Mouse (Mus musculus): ENCODE results near the gene Pnkd. TPM values are rescaled to one million over a fixed set of nuclear protein-coding genes. Genes with fewer than 3 reads are reported as not detected.
A peak's percentile ranks its signal among the peaks of the same experiment; 100 is the strongest.

The Pnkd gene
- polyA plus RNA-seq, 1 experiment from 2014 or later: 83.9 TPM

- WGBS: 93% methylated on average over 4 of the region's 4 CpGs
- Histone ChIP-seq H3K27me3 (ENCODE audit: control insufficient read depth, insufficient read depth, low read length) (no peaks in the 10 kb centered on the region), H3K9me3 (ENCODE audit: control insufficient read depth, low read length) (no peaks in the 10 kb centered on the region), H3K9ac (ENCODE audit: low read length) (no peak overlapping the region), H3K4me1 (ENCODE audit: control insufficient read depth, insufficient read depth, low read length) (peaks cover 23% of the 10 kb centered on the region), H3K4me2 (no peak overlapping the region), H3K27ac (ENCODE audit: low read depth, low read length) (no peak overlapping the region), H3K4me3 (ENCODE audit: low read depth, low read length) (no peak overlapping the region), H3K36me3 (ENCODE audit: control insufficient read depth, insufficient read depth, low read length) (no peaks in the 10 kb centered on the region)
- DNase-seq (ENCODE audit: low spot score, missing footprints): peak; percentile 37
- ATAC-seq (ENCODE audit: low FRiP score): no peak
Measured at GRCm38 (mm10) chr1:74240832-74241231, 43.9 kb upstream of the Pnkd start.

- Histone ChIP-seq H3K36me3 (ENCODE audit: control insufficient read depth, insufficient read depth, low read length) (peaks cover 5% of the 10 kb centered on the region; the same call in 1 of the 2 replicates), H3K4me1 (ENCODE audit: control insufficient read depth, insufficient read depth, low read length) (no peaks in the 10 kb centered on the region), H3K27ac (ENCODE audit: low read depth, low read length) (no peak overlapping the region), H3K9ac (ENCODE audit: low read length) (no peak overlapping the region), H3K4me2 (no peak overlapping the region), H3K4me3 (ENCODE audit: low read depth, low read length) (no peak overlapping the region), H3K27me3 (ENCODE audit: control insufficient read depth, insufficient read depth, low read length) (no peaks in the 10 kb centered on the region), H3K9me3 (ENCODE audit: control insufficient read depth, low read length) (no peaks in the 10 kb centered on the region)
- peak; percentile 44 for DNase-seq (ENCODE audit: low spot score, missing footprints)
- WGBS: 89% methylated on average over 2 of the region's 2 CpGs
- no peak for ATAC-seq (ENCODE audit: low FRiP score)
Measured at GRCm38 (mm10) chr1:74245525-74245924, 39.2 kb upstream of the Pnkd start.

- no peaks in the 10 kb centered on the region for H3K9me3 ChIP-seq (ENCODE audit: control insufficient read depth, low read length)
- H3K4me1 ChIP-seq (ENCODE audit: control insufficient read depth, insufficient read depth, low read length): no peaks in the 10 kb centered on the region
- no peaks in the 10 kb centered on the region for H3K27me3 ChIP-seq (ENCODE audit: control insufficient read depth, insufficient read depth, low read length)
- no peak for ATAC-seq (ENCODE audit: low FRiP score)
- no peak for DNase-seq (ENCODE audit: low spot score, missing footprints)
- H3K4me3 ChIP-seq (ENCODE audit: low read depth, low read length): no peak overlapping the region
- no peak overlapping the region for H3K9ac ChIP-seq (ENCODE audit: low read length)
- no peak overlapping the region for H3K4me2 ChIP-seq
- WGBS: 91% methylated on average over 1 of the region's 1 CpGs
- no peak overlapping the region for H3K27ac ChIP-seq (ENCODE audit: low read depth, low read length)
- peaks cover 14% of the 10 kb centered on the region for H3K36me3 ChIP-seq (ENCODE audit: control insufficient read depth, insufficient read depth, low read length)
Measured at GRCm38 (mm10) chr1:74248799-74249198, 35.9 kb upstream of the Pnkd start.

- ATAC-seq (ENCODE audit: low FRiP score) (no peak), DNase-seq (ENCODE audit: low spot score, missing footprints) (no peak)
- no peak overlapping the region for H3K9ac ChIP-seq (ENCODE audit: low read length)
- no peaks in the 10 kb centered on the region for H3K9me3 ChIP-seq (ENCODE audit: control insufficient read depth, low read length)
- H3K4me3 ChIP-seq (ENCODE audit: low read depth, low read length): no peak overlapping the region
- H3K4me1 ChIP-seq (ENCODE audit: control insufficient read depth, insufficient read depth, low read length): no peaks in the 10 kb centered on the region
- no peaks in the 10 kb centered on the region for H3K27me3 ChIP-seq (ENCODE audit: control insufficient read depth, insufficient read depth, low read length)
- H3K36me3 ChIP-seq (ENCODE audit: control insufficient read depth, insufficient read depth, low read length): peaks cover 14% of the 10 kb centered on the region
- no peak overlapping the region for H3K4me2 ChIP-seq
- no peak overlapping the region for H3K27ac ChIP-seq (ENCODE audit: low read depth, low read length)
- 89% methylated on average over 5 of the region's 5 CpGs for WGBS
Measured at GRCm38 (mm10) chr1:74249331-74249980, 35.3 kb upstream of the Pnkd start.

GRCm38 (mm10) chr1:74250096-74250495 lies 34.6 kb upstream of the Pnkd start:
- 90% methylated on average over 4 of the region's 4 CpGs for WGBS

GRCm38 (mm10) chr1:74255704-74256345 lies 28.9 kb upstream of the Pnkd start:
- Histone ChIP-seq H3K9ac (ENCODE audit: low read length) (no peak overlapping the region), H3K4me3 (ENCODE audit: low read depth, low read length) (no peak overlapping the region), H3K36me3 (ENCODE audit: control insufficient read depth, insufficient read depth, low read length) (peaks cover 21% of the 10 kb centered on the region), H3K27me3 (ENCODE audit: control insufficient read depth, insufficient read depth, low read length) (no peaks in the 10 kb centered on the region), H3K27ac (ENCODE audit: low read depth, low read length) (no peak overlapping the region), H3K4me2 (no peak overlapping the region), H3K9me3 (ENCODE audit: control insufficient read depth, low read length) (no peaks in the 10 kb centered on the region), H3K4me1 (ENCODE audit: control insufficient read depth, insufficient read depth, low read length) (no peaks in the 10 kb centered on the region)
- WGBS: 96% methylated on average over 8 of the region's 8 CpGs
- no peak for DNase-seq (ENCODE audit: low spot score, missing footprints)
- ATAC-seq (ENCODE audit: low FRiP score): no peak

More at GRCm38 (mm10) chr1:74250096-74250495, 34.6 kb upstream of the Pnkd start:
- Histone ChIP-seq H3K9me3 (ENCODE audit: control insufficient read depth, low read length) (no peaks in the 10 kb centered on the region), H3K27me3 (ENCODE audit: control insufficient read depth, insufficient read depth, low read length) (no peaks in the 10 kb centered on the region), H3K27ac (ENCODE audit: low read depth, low read length) (no peak overlapping the region), H3K4me2 (no peak overlapping the region), H3K9ac (ENCODE audit: low read length) (no peak overlapping the region), H3K4me1 (ENCODE audit: control insufficient read depth, insufficient read depth, low read length) (no peaks in the 10 kb centered on the region), H3K36me3 (ENCODE audit: control insufficient read depth, insufficient read depth, low read length) (peaks cover 15% of the 10 kb centered on the region), H3K4me3 (ENCODE audit: low read depth, low read length) (no peak overlapping the region)
- ATAC-seq (ENCODE audit: low FRiP score) (no peak), DNase-seq (ENCODE audit: low spot score, missing footprints) (no peak)

- H3K27me3 ChIP-seq (ENCODE audit: control insufficient read depth, insufficient read depth, low read length): no peaks in the 10 kb centered on the region
- ATAC-seq (ENCODE audit: low FRiP score) (no peak), DNase-seq (ENCODE audit: low spot score, missing footprints) (no peak)
- no peak overlapping the region for H3K4me2 ChIP-seq
- H3K9me3 ChIP-seq (ENCODE audit: control insufficient read depth, low read length): no peaks in the 10 kb centered on the region
- H3K4me1 ChIP-seq (ENCODE audit: control insufficient read depth, insufficient read depth, low read length): no peaks in the 10 kb centered on the region
- WGBS: 75% methylated on average over 4 of the region's 4 CpGs
- no peak overlapping the region for H3K4me3 ChIP-seq (ENCODE audit: low read depth, low read length)
- peaks cover 14% of the 10 kb centered on the region for H3K36me3 ChIP-seq (ENCODE audit: control insufficient read depth, insufficient read depth, low read length)
- H3K27ac ChIP-seq (ENCODE audit: low read depth, low read length): no peak overlapping the region
- H3K9ac ChIP-seq (ENCODE audit: low read length): no peak overlapping the region
Measured at GRCm38 (mm10) chr1:74256782-74257181, 27.9 kb upstream of the Pnkd start.

- no peak overlapping the region for H3K9ac ChIP-seq (ENCODE audit: low read length)
- peaks cover 31% of the 10 kb centered on the region for H3K36me3 ChIP-seq (ENCODE audit: control insufficient read depth, insufficient read depth, low read length)
- WGBS: 91% methylated on average over 6 of the region's 6 CpGs
- no peak overlapping the region for H3K4me2 ChIP-seq
- H3K27ac ChIP-seq (ENCODE audit: low read depth, low read length): no peak overlapping the region
- no peaks in the 10 kb centered on the region for H3K27me3 ChIP-seq (ENCODE audit: control insufficient read depth, insufficient read depth, low read length)
- ATAC-seq (ENCODE audit: low FRiP score) (no peak), DNase-seq (ENCODE audit: low spot score, missing footprints) (no peak)
- H3K9me3 ChIP-seq (ENCODE audit: control insufficient read depth, low read length): no peaks in the 10 kb centered on the region
- H3K4me3 ChIP-seq (ENCODE audit: low read depth, low read length): no peak overlapping the region
- no peaks in the 10 kb centered on the region for H3K4me1 ChIP-seq (ENCODE audit: control insufficient read depth, insufficient read depth, low read length)
Measured at GRCm38 (mm10) chr1:74262510-74262909, 22.2 kb upstream of the Pnkd start.

- H3K4me3 ChIP-seq (ENCODE audit: low read depth, low read length): no peak overlapping the region
- DNase-seq (ENCODE audit: low spot score, missing footprints): no peak
- 85% methylated on average over 8 of the region's 8 CpGs for WGBS
- H3K27me3 ChIP-seq (ENCODE audit: control insufficient read depth, insufficient read depth, low read length): no peaks in the 10 kb centered on the region
- no peak overlapping the region for H3K9ac ChIP-seq (ENCODE audit: low read length)
- H3K9me3 ChIP-seq (ENCODE audit: control insufficient read depth, low read length): no peaks in the 10 kb centered on the region
- no peak overlapping the region for H3K27ac ChIP-seq (ENCODE audit: low read depth, low read length)
- H3K36me3 ChIP-seq (ENCODE audit: control insufficient read depth, insufficient read depth, low read length): peaks cover 32% of the 10 kb centered on the region
- H3K4me2 ChIP-seq: no peak overlapping the region
- no peaks in the 10 kb centered on the region for H3K4me1 ChIP-seq (ENCODE audit: control insufficient read depth, insufficient read depth, low read length)
- ATAC-seq (ENCODE audit: low FRiP score): no peak
Measured at GRCm38 (mm10) chr1:74268750-74269149, 16.0 kb upstream of the Pnkd start.
